Mouse (Mus musculus) neural tube, embryonic 15.5 days (tissue): ENCODE data around the gene Plk5. TPM values are rescaled to one million over a fixed set of nuclear protein-coding genes. Genes with fewer than 3 reads are reported as not detected.

Source experiments
- ATAC-seq: fragments of 200-750 bp; cut with Nextera tagmentation; 2 replicates; pipeline ENCODE4 v1.8.0; 2017; ENCODE audit warnings: mild to moderate bottlenecking, moderate TSS enrichment, moderate library complexity; ENCODE audit not compliant: low FRiP score
- H3K27ac ChIP-seq: fragments of 300-500 bp; sonication (generic); replicated peaks from 2 replicates; pipeline ENCODE4 v1.5.1; 2015; ENCODE audit warnings: mild to moderate bottlenecking, inconsistent platforms
- H3K27me3 ChIP-seq: fragments of 300-500 bp; sonication (generic); replicated peaks from 2 replicates; pipeline ENCODE4 v1.6.1; 2015; ENCODE audit warnings: inconsistent platforms
- H3K36me3 ChIP-seq: fragments of 300-500 bp; sonication (generic); 2 replicates; pipeline ENCODE4 v1.6.1; 2015; ENCODE audit warnings: inconsistent platforms
- H3K4me1 ChIP-seq: fragments of 300-500 bp; sonication (generic); 2 replicates; pipeline ENCODE4 v1.6.1; 2015; ENCODE audit warnings: inconsistent platforms
- H3K4me2 ChIP-seq: fragments of 300-500 bp; sonication (generic); 2 replicates; pipeline ENCODE4 v1.6.1; 2015; ENCODE audit warnings: inconsistent platforms, mild to moderate bottlenecking, moderate library complexity
- H3K4me3 ChIP-seq: fragments of 300-500 bp; sonication (generic); replicated peaks from 2 replicates; pipeline ENCODE4 v1.5.1; 2015; ENCODE audit warnings: mild to moderate bottlenecking, inconsistent platforms
- H3K9ac ChIP-seq: fragments of 300-500 bp; sonication (generic); replicated peaks from 2 replicates; pipeline ENCODE4 v1.6.1; 2015; ENCODE audit warnings: mild to moderate bottlenecking, inconsistent platforms
- H3K9me3 ChIP-seq: fragments of 300-500 bp; sonication (generic); replicated peaks from 2 replicates; pipeline ENCODE4 v1.6.1; 2016; ENCODE audit warnings: inconsistent platforms
- WGBS: fragments of 180-500 bp; shearing (Covaris S2); methylation state at CpG from one replicate; pipeline ENCODE4 v1.1.7; 2015; ENCODE audit warnings: mixed read lengths; 5-methylcytosine and 5-hydroxymethylcytosine counted together
- polyA plus RNA-seq: library from polyadenylated mRNA; unstranded; fragments of >200 nt; fragmentation: Nextera tagmentation; extraction: Ambion mirVana; gene quantifications from 2 replicates; pipeline ENCODE4 v1.2.1, GENCODE M21; 2015

Gene Plk5
- polyA plus RNA-seq, 1 experiment from 2014 or later, result 6.1 TPM

GRCm38 (mm10) chr10:80321670-80322581 lies 34.3 kb upstream of the Plk5 start:
- H3K27me3 ChIP-seq, result peaks cover 2% of the 10 kb centered on the region; the same call in 1 of the 2 replicates
- peak overlapping the region; percentile 49; the same call in 1 of the 2 replicates for H3K4me3 ChIP-seq
- no peak overlapping the region for H3K27ac ChIP-seq
- peak overlapping the region; percentile 84 for H3K4me2 ChIP-seq
- no peak for ATAC-seq
- peaks cover 15% of the 10 kb centered on the region for H3K36me3 ChIP-seq
- 89% methylated on average over 21 of the region's 21 CpGs for WGBS
- H3K9ac ChIP-seq, result peak overlapping the region; percentile 53; the same call in 1 of the 2 replicates
- H3K9me3 ChIP-seq, result no peaks in the 10 kb centered on the region
- H3K4me1 ChIP-seq, result peaks cover 51% of the 10 kb centered on the region

- H3K4me1 ChIP-seq, result peaks cover 46% of the 10 kb centered on the region
- ATAC-seq, result peak; percentile 11; the same call in 1 of the 2 replicates
Measured at GRCm38 (mm10) chr10:80322811-80323211, 33.4 kb upstream of the Plk5 start.

GRCm38 (mm10) chr10:80323261-80324119 lies 32.8 kb upstream of the Plk5 start:
- peak; percentile 39 for ATAC-seq

More at GRCm38 (mm10) chr10:80322811-80323211, 33.4 kb upstream of the Plk5 start:
- Histone ChIP-seq H3K9ac (peak overlapping the region; percentile 53), H3K27ac (peak overlapping the region; percentile 23; the same call in 1 of the 2 replicates), H3K4me2 (peak overlapping the region; percentile 84), H3K9me3 (no peaks in the 10 kb centered on the region), H3K27me3 (peaks cover 2% of the 10 kb centered on the region; the same call in 1 of the 2 replicates), H3K36me3 (peaks cover 7% of the 10 kb centered on the region), H3K4me3 (peak overlapping the region; percentile 49)
- WGBS, result 5% methylated on average over 28 of the region's 28 CpGs

GRCm38 (mm10) chr10:80324120-80325037 lies 31.9 kb upstream of the Plk5 start:
- peaks cover 41% of the 10 kb centered on the region for H3K4me1 ChIP-seq
- peak overlapping the region; percentile 84 for H3K4me2 ChIP-seq
- H3K27ac ChIP-seq, result no peak overlapping the region
- no peaks in the 10 kb centered on the region for H3K9me3 ChIP-seq
- 78% methylated on average over 17 of the region's 17 CpGs for WGBS
- no peak overlapping the region for H3K9ac ChIP-seq
- H3K4me3 ChIP-seq, result peak overlapping the region; percentile 49
- H3K27me3 ChIP-seq, result peaks cover 2% of the 10 kb centered on the region; the same call in 1 of the 2 replicates
- no peaks in the 10 kb centered on the region for H3K36me3 ChIP-seq
- ATAC-seq, result no peak

More at GRCm38 (mm10) chr10:80323261-80324119, 32.8 kb upstream of the Plk5 start:
- Histone ChIP-seq H3K9me3 (no peaks in the 10 kb centered on the region), H3K4me3 (peak overlapping the region; percentile 49), H3K27ac (peak overlapping the region; percentile 23; the same call in 1 of the 2 replicates), H3K36me3 (peaks cover under 1% of the 10 kb centered on the region; the same call in 1 of the 2 replicates), H3K4me1 (peaks cover 43% of the 10 kb centered on the region), H3K9ac (peak overlapping the region; percentile 53), H3K4me2 (peak overlapping the region; percentile 84), H3K27me3 (peaks cover 2% of the 10 kb centered on the region; the same call in 1 of the 2 replicates)
- under 1% methylated on average over 41 of the region's 46 CpGs for WGBS

- 81% methylated on average over 21 of the region's 21 CpGs for WGBS
- peaks cover 36% of the 10 kb centered on the region for H3K4me1 ChIP-seq
- ATAC-seq, result no peak
- no peak overlapping the region for H3K4me3 ChIP-seq
- no peaks in the 10 kb centered on the region for H3K9me3 ChIP-seq
- H3K36me3 ChIP-seq, result no peaks in the 10 kb centered on the region
- peaks cover 2% of the 10 kb centered on the region; the same call in 1 of the 2 replicates for H3K27me3 ChIP-seq
- H3K27ac ChIP-seq, result no peak overlapping the region
- no peak overlapping the region for H3K4me2 ChIP-seq
- H3K9ac ChIP-seq, result no peak overlapping the region
Measured at GRCm38 (mm10) chr10:80325045-80325444, 31.2 kb upstream of the Plk5 start.

- H3K9me3 ChIP-seq, result no peaks in the 10 kb centered on the region
- no peak within 1 kb of the TSS for H3K27ac ChIP-seq
- ATAC-seq, result peak; percentile 92
- H3K36me3 ChIP-seq, result no peaks in the 10 kb centered on the region
- H3K4me3 ChIP-seq, result peak within 1 kb of the TSS; percentile 53
- H3K4me2 ChIP-seq, result peak within 1 kb of the TSS; percentile 96
- H3K4me1 ChIP-seq, result peaks cover 17% of the 10 kb centered on the region
- WGBS, result 6% methylated on average over 36 of the region's 36 CpGs
- peak within 1 kb of the TSS; percentile 54 for H3K9ac ChIP-seq
- peaks cover 16% of the 10 kb centered on the region for H3K27me3 ChIP-seq
Measured at GRCm38 (mm10) chr10:80329273-80330081, 26.8 kb upstream of the Plk5 start, which contains the start of the genes Pcsk4 and Reep6. Pcsk4 (minus strand) TSS chr10:80329498. Reep6 (plus strand) TSS chr10:80329953.

GRCm38 (mm10) chr10:80330084-80330483 lies 26.2 kb upstream of the Plk5 start:
- ATAC-seq, result no peak; the same call in 1 of the 2 replicates
- H3K36me3 ChIP-seq, result no peaks in the 10 kb centered on the region
- H3K27me3 ChIP-seq, result peaks cover 16% of the 10 kb centered on the region; the same call in 1 of the 2 replicates
- H3K9me3 ChIP-seq, result no peaks in the 10 kb centered on the region
- 2% methylated on average over 38 of the region's 41 CpGs for WGBS
- peaks cover 17% of the 10 kb centered on the region for H3K4me1 ChIP-seq
- H3K9ac ChIP-seq, result peak overlapping the region; percentile 54
- H3K4me2 ChIP-seq, result peak overlapping the region; percentile 96
- H3K27ac ChIP-seq, result no peak overlapping the region
- peak overlapping the region; percentile 53 for H3K4me3 ChIP-seq

GRCm38 (mm10) chr10:80330888-80331287 lies 25.4 kb upstream of the Plk5 start:
- Histone ChIP-seq H3K27ac (no peak overlapping the region), H3K36me3 (no peaks in the 10 kb centered on the region; the same call in 1 of the 2 replicates), H3K9ac (no peak overlapping the region; the same call in 1 of the 2 replicates), H3K9me3 (no peaks in the 10 kb centered on the region), H3K4me3 (peak overlapping the region; percentile 53), H3K4me1 (peaks cover 17% of the 10 kb centered on the region), H3K4me2 (peak overlapping the region; percentile 96), H3K27me3 (peaks cover 16% of the 10 kb centered on the region; the same call in 1 of the 2 replicates)
- WGBS, result 74% methylated on average over 2 of the region's 2 CpGs
- no peak for ATAC-seq

- Histone ChIP-seq H3K27me3 (peaks cover 16% of the 10 kb centered on the region; the same call in 1 of the 2 replicates), H3K4me1 (peaks cover 17% of the 10 kb centered on the region), H3K9me3 (no peaks in the 10 kb centered on the region), H3K4me3 (no peak overlapping the region), H3K36me3 (no peaks in the 10 kb centered on the region; the same call in 1 of the 2 replicates), H3K27ac (no peak overlapping the region), H3K4me2 (no peak overlapping the region), H3K9ac (no peak overlapping the region)
- 73% methylated on average over 10 of the region's 10 CpGs for WGBS
- no peak for ATAC-seq
Measured at GRCm38 (mm10) chr10:80331636-80332524, 24.4 kb upstream of the Plk5 start.
